Mouse (Mus musculus) stomach, embryonic 14.5 days (tissue): ENCODE measurements around the gene Entpd5. TPM values are rescaled to one million over a fixed set of nuclear protein-coding genes. Genes with fewer than 3 reads are reported as not detected.

Experiments used
- ATAC-seq: fragments of 200-750 bp; cut with Nextera tagmentation; 2 replicates; pipeline ENCODE4 v1.8.0; 2017; ENCODE audit warnings: low read depth, moderate TSS enrichment; ENCODE audit not compliant: insufficient number of reproducible peaks, insufficient read depth, low FRiP score
- H3K27ac ChIP-seq: fragments of 300-500 bp; sonication (generic); 2 replicates; pipeline ENCODE4 v1.5.1; 2014; ENCODE audit warnings: mild to moderate bottlenecking, low read length, moderate library complexity, mixed read lengths
- H3K27me3 ChIP-seq: fragments of 300-500 bp; sonication (generic); 2 replicates; pipeline ENCODE4 v1.6.1; 2014; ENCODE audit warnings: low read length, control low read depth, mixed read lengths; ENCODE audit not compliant: control insufficient read depth, insufficient read depth
- H3K36me3 ChIP-seq: fragments of 300-500 bp; sonication (generic); 2 replicates; pipeline ENCODE4 v1.6.1; 2014; ENCODE audit warnings: mild to moderate bottlenecking, control low read depth, low read length, moderate library complexity, mixed read lengths; ENCODE audit not compliant: control insufficient read depth, insufficient read depth
- H3K4me1 ChIP-seq: fragments of 300-500 bp; sonication (generic); 2 replicates; pipeline ENCODE4 v1.6.1; 2014; ENCODE audit warnings: low read length, control low read depth, mixed read lengths; ENCODE audit not compliant: control insufficient read depth, insufficient read depth
- H3K4me2 ChIP-seq: fragments of 300-500 bp; sonication (generic); replicated peaks from 2 replicates; pipeline ENCODE4 v1.6.1; 2014; ENCODE audit warnings: low read depth, low read length, control low read depth
- H3K4me3 ChIP-seq: fragments of 300-500 bp; sonication (generic); 2 replicates; pipeline ENCODE4 v1.5.1; 2014; ENCODE audit warnings: low read depth, low read length, control low read depth
- H3K9ac ChIP-seq: fragments of 300-500 bp; sonication (generic); replicated peaks from 2 replicates; pipeline ENCODE4 v1.6.1; 2014; ENCODE audit warnings: low read depth, mild to moderate bottlenecking, control low read depth, low read length, moderate library complexity, mixed read lengths
- H3K9me3 ChIP-seq: fragments of 300-500 bp; sonication (generic); 2 replicates; pipeline ENCODE4 v1.6.1; 2016; ENCODE audit warnings: low read depth, low read length, control low read depth; ENCODE audit not compliant: control insufficient read depth
- WGBS: fragments of 180-500 bp; shearing (Covaris S2); extraction: QIAGEN DNeasy Blood & Tissue Kit; methylation state at CpG from one replicate; pipeline ENCODE4 v1.1.7; 2014; 5-methylcytosine and 5-hydroxymethylcytosine counted together
- polyA plus RNA-seq: library from polyadenylated mRNA; unstranded; fragments of >200 nt; fragmentation: Nextera tagmentation; extraction: Ambion mirVana; gene quantifications from 2 replicates; pipeline ENCODE4 v1.2.1, GENCODE M21; 2014

Gene Entpd5
- polyA plus RNA-seq, 1 experiment from 2014 or later, result 15.0 TPM

GRCm38 (mm10) chr12:84404541-84404940, 4.3 kb downstream of the Entpd5 start:
- 83% methylated on average over 6 of the region's 6 CpGs for WGBS
- Histone ChIP-seq H3K4me2 (no peak overlapping the region), H3K4me3 (no peak overlapping the region), H3K36me3 (no peaks in the 10 kb centered on the region), H3K9ac (no peak overlapping the region), H3K27ac (no peak overlapping the region), H3K27me3 (no peaks in the 10 kb centered on the region), H3K4me1 (peaks cover 8% of the 10 kb centered on the region; the same call in 1 of the 2 replicates), H3K9me3 (no peaks in the 10 kb centered on the region)
- no peak for ATAC-seq

DNA sequence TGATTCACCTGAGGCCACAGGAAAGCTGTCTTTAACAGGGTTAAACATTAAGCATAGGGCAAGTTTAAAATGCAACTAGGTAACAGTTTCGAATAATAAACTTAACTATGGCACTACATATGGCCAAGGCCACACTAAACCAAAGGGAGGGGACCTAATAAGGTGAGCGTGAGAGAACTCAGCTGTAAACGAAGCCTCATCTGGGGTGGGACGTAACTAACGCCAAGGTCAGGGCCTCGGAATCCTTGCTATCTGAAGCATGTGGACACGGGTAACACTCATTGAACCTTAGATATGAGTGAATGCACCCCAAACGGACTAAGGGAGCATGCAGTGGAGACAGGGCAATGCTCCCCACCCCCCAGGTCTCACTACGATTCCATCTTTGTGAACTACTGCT, 5.9 kb downstream of the Entpd5 start:
- Histone ChIP-seq H3K36me3 (no peaks in the 10 kb centered on the region), H3K4me1 (peaks cover 3% of the 10 kb centered on the region; the same call in 1 of the 2 replicates), H3K9ac (no peak overlapping the region), H3K4me2 (no peak overlapping the region), H3K4me3 (no peak overlapping the region), H3K9me3 (no peaks in the 10 kb centered on the region), H3K27ac (no peak overlapping the region), H3K27me3 (no peaks in the 10 kb centered on the region)
- ATAC-seq, result no peak
- 63% methylated on average over 9 of the region's 9 CpGs for WGBS

- no peaks in the 10 kb centered on the region for H3K4me1 ChIP-seq
- H3K27ac ChIP-seq, result 0 out of 2 replicates have a peak overlapping the region, but pooled peaks have one; percentile 16
- no peaks in the 10 kb centered on the region for H3K36me3 ChIP-seq
- no peaks in the 10 kb centered on the region for H3K9me3 ChIP-seq
- WGBS, result 27% methylated on average over 3 of the region's 3 CpGs
- no peak overlapping the region for H3K4me3 ChIP-seq
- H3K4me2 ChIP-seq, result no peak overlapping the region
- H3K9ac ChIP-seq, result no peak overlapping the region
- no peak for ATAC-seq
- H3K27me3 ChIP-seq, result no peaks in the 10 kb centered on the region
Measured at GRCm38 (mm10) chr12:84400653-84401052, 8.2 kb downstream of the Entpd5 start.

DNA sequence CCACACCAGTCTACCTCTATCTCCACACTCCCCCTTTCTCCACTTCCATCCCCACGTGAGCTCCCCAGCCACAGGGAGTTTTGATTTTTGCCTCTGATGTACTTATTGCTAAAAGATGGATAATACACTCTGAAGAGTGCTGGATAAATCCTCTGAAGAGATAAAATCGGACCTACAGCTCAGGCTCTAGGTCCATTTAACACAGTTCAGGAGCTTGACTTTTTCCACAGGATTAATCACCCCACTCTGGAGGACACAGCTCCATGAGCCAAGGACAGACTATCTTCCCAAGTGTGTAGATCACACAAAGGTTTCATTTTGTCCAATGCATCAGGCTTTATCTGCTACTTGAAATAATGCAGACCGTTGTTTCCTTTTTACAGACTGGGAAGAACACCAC, 8.8 kb downstream of the Entpd5 start:
- no peak overlapping the region for H3K9ac ChIP-seq
- H3K4me2 ChIP-seq, result no peak overlapping the region
- H3K27ac ChIP-seq, result 0 out of 2 replicates have a peak overlapping the region, but pooled peaks have one; percentile 16
- no peaks in the 10 kb centered on the region for H3K36me3 ChIP-seq
- 66% methylated on average over 3 of the region's 3 CpGs for WGBS
- no peak overlapping the region for H3K4me3 ChIP-seq
- no peaks in the 10 kb centered on the region for H3K27me3 ChIP-seq
- H3K4me1 ChIP-seq, result no peaks in the 10 kb centered on the region
- ATAC-seq, result no peak
- no peaks in the 10 kb centered on the region for H3K9me3 ChIP-seq

DNA sequence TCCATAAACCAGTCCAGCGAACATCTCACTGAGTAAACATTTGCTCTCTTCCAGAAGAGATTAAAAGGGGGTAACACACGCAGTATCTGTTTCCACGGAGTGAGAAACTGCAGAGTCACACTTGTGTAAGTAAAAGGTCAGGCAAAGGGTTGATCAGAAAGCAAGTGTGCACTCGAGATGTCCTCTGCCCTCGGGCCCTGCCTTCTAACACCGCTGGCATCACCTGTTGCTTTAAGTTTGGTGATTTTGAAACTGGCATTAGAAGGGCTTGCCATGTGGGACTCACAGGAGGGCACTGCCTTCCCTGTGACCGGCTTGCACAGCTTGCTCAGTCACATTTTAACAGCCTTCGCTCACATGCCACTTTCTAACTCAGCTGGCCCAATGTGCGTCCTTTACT, 9.2 kb downstream of the Entpd5 start:
- H3K27ac ChIP-seq, result no peak overlapping the region
- no peak overlapping the region for H3K4me3 ChIP-seq
- H3K4me1 ChIP-seq, result no peaks in the 10 kb centered on the region
- no peaks in the 10 kb centered on the region for H3K9me3 ChIP-seq
- H3K27me3 ChIP-seq, result no peaks in the 10 kb centered on the region
- WGBS, result 55% methylated on average over 9 of the region's 9 CpGs
- H3K36me3 ChIP-seq, result no peaks in the 10 kb centered on the region
- no peak overlapping the region for H3K9ac ChIP-seq
- no peak overlapping the region for H3K4me2 ChIP-seq
- no peak for ATAC-seq

- ATAC-seq, result no peak
- 73% methylated on average over 9 of the region's 9 CpGs for WGBS
- Histone ChIP-seq H3K4me3 (no peak overlapping the region), H3K4me1 (no peaks in the 10 kb centered on the region), H3K36me3 (no peaks in the 10 kb centered on the region), H3K9ac (no peak overlapping the region), H3K9me3 (no peaks in the 10 kb centered on the region), H3K27me3 (no peaks in the 10 kb centered on the region), H3K4me2 (no peak overlapping the region), H3K27ac (no peak overlapping the region)
Measured at GRCm38 (mm10) chr12:84399135-84399534, 9.7 kb downstream of the Entpd5 start.

DNA sequence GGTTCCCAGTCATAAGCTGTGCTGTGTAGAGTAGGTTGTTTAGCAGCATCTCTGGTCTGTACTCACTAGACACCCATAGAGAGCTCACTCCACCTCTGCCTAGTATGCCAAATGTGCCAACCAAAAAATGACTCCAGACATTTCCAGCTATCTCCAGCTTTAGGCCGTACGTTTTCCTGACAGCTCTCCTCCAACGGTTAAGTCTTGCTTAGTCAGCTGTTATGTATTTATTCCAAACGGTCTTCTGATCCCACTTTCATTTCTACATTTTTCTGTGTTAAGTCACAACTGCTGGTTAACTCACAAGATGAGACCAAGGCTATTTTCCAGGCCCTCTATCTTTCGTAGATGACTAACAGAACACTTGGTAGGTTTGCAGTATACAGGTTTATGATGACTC, 10.2 kb downstream of the Entpd5 start:
- no peak overlapping the region for H3K4me2 ChIP-seq
- no peak overlapping the region for H3K27ac ChIP-seq
- no peaks in the 10 kb centered on the region for H3K9me3 ChIP-seq
- ATAC-seq, result no peak
- WGBS, result 62% methylated on average over 5 of the region's 5 CpGs
- H3K4me1 ChIP-seq, result no peaks in the 10 kb centered on the region
- no peak overlapping the region for H3K9ac ChIP-seq
- no peaks in the 10 kb centered on the region for H3K27me3 ChIP-seq
- H3K36me3 ChIP-seq, result no peaks in the 10 kb centered on the region
- H3K4me3 ChIP-seq, result no peak overlapping the region

GRCm38 (mm10) chr12:84397685-84398084, 11.1 kb downstream of the Entpd5 start:
- Histone ChIP-seq H3K27ac (no peak overlapping the region), H3K9me3 (no peaks in the 10 kb centered on the region), H3K9ac (no peak overlapping the region), H3K36me3 (no peaks in the 10 kb centered on the region), H3K4me1 (no peaks in the 10 kb centered on the region), H3K4me3 (no peak overlapping the region), H3K4me2 (no peak overlapping the region), H3K27me3 (no peaks in the 10 kb centered on the region)
- ATAC-seq, result no peak

GRCm38 (mm10) chr12:84396947-84397679, 11.7 kb downstream of the Entpd5 start:
- H3K9ac ChIP-seq, result no peak overlapping the region
- H3K36me3 ChIP-seq, result no peaks in the 10 kb centered on the region
- no peaks in the 10 kb centered on the region for H3K9me3 ChIP-seq
- WGBS, result 77% methylated on average over 14 of the region's 14 CpGs
- H3K27ac ChIP-seq, result no peak overlapping the region
- no peak for ATAC-seq
- no peaks in the 10 kb centered on the region for H3K27me3 ChIP-seq
- no peaks in the 10 kb centered on the region for H3K4me1 ChIP-seq
- no peak overlapping the region for H3K4me2 ChIP-seq
- no peak overlapping the region for H3K4me3 ChIP-seq
